Mouse (Mus musculus) regulatory T cell (primary cell): Measurements from ENCODE around the gene Crlf1.

ENCODE experiments used
- in situ Hi-C: fragments of 300-600 bp; cut with MboI, MseI; formaldehyde crosslinking; loops from one replicate; pipeline ENCODE4 v1.15.1; 2025; ENCODE audit warnings: high pct_unique_total_duplicates

Gene Crlf1

GRCm38 (mm10) chr8:70517940-70518643, 25.1 kb downstream of the Crlf1 start:
- in situ Hi-C loops: no loop called here

GRCm38 (mm10) chr8:70519043-70519442, 26.1 kb downstream of the Crlf1 start:
- in situ Hi-C loops: no loop called here

- in situ Hi-C loops: no loop called here
These were observed 26.6 kb downstream of the Crlf1 start for GRCm38 (mm10) chr8:70519606-70520005.

DNA sequence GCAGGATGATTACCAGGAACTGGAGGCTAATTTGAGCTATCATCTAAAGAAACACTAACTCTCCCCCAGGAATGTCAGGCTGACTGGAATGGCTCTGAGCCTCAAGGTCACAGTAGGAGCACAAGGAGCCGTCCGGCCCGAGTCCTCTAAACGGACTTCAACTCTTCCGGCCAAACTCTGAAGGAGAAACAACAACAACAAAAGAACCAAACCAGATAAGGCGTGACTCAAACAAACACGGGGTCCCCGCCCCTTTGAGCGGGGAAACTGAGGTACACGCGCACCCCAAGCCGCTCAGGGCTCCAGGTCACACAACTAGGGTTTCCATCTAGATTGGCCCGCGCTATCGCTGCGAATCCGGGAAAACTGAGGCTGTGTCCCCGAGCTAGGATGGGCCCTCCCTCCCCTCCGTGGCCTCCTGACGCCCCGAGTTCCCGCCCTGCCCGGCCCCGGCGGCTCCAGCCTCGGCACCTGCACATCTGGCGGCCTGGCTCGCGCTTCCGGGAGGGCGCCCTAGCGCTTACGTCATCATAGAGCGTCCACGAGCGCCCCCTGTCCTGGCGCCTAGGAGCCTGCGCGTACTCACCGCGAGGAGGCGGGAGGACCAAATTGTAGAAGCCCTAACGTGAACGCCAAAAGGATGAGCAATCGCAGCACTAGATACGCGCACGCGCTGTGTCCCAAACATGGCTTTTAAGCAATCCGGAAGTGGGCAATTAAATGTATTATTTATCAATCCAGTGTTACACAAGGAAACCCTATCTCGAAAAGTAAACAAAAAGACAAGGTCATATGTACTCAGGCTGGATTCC, 29.8 kb downstream of the Crlf1 start:
- in situ Hi-C loops: no loop called here

GRCm38 (mm10) chr8:70527111-70527511, 34.2 kb downstream of the Crlf1 start:
- in situ Hi-C loops: no loop called here

- in situ Hi-C loops: no loop called here
These were observed 34.7 kb downstream of the Crlf1 start, which contains the start of the genes Fkbp8 and Kxd1 for GRCm38 (mm10) chr8:70527512-70528181. TSS of gene Fkbp8 (plus strand) at chr8:70527724. TSS of gene Kxd1 (minus strand) at chr8:70527956.

- in situ Hi-C loops: no loop called here
These were observed 35.3 kb downstream of the Crlf1 start for GRCm38 (mm10) chr8:70528182-70528797.

- in situ Hi-C loops: no loop called here
These were observed 36.3 kb downstream of the Crlf1 start for GRCm38 (mm10) chr8:70529299-70529698.

DNA sequence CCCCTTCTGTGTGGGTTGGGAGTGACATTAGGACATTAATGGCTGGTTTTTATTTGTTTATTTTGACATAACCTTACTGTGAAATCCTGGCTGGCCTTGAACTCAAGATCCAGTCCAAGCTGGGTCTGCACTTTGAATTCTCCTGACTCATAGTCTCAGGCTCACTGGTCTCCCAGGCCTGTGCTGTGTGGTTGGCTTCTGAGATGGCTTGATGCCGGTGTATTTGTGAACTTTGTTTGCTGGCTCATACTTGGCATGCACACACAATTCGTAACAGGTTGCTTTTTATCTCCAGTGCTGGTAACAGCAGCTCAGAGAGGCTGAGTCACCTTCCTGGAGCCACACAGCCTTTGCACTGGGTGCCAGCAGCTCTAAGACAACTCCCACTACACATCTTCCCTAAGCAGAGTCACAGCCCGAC, 36.8 kb downstream of the Crlf1 start:
- in situ Hi-C loops: no loop called here

- in situ Hi-C loops: no loop called here
These were observed 37.4 kb downstream of the Crlf1 start for GRCm38 (mm10) chr8:70530314-70530713.

- in situ Hi-C loops: no loop called here
These were observed 41.3 kb downstream of the Crlf1 start for GRCm38 (mm10) chr8:70534281-70534680.

DNA sequence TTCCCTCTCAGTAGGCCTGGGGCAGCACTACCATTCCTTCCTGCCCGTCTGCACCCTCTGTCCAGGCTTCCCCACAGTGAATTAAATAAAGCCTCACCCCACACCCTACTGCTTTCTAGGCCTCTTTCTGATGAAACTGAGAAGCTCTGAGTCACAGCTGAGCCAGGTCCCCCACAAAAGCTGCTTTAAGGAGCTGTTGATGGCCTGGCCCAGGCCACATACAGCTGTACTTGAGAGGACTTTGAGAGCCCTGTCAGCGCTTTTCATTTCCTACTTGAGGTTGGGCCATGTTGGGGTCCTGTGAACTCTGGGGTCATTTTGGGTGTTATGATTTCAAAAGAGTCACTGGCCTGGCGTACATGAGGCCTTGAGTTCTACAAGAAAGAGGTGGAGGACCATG, 42.3 kb downstream of the Crlf1 start:
- in situ Hi-C loops: no loop called here

DNA sequence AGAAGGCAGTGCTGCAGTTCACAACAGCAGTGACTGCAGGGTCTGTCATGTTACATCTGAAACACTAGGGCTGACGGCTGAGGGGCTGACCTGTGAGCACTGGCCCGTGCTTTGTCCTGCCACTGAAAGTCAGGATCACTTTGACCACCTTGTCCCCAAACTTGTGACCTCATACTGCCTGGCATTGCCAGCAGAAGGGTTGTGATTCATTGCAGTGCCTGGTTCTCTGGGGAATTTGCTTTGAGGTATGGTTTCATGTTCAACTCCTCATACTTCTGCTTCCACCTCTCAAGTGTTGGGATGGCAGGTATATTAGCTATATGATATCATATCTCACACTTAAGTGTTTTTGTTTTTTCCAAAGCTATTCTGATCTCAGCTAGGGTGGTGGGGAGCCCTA, 42.7 kb downstream of the Crlf1 start:
- in situ Hi-C loops: no loop called here

- in situ Hi-C loops: no loop called here
These were observed 45.1 kb downstream of the Crlf1 start for GRCm38 (mm10) chr8:70538024-70538579.

DNA sequence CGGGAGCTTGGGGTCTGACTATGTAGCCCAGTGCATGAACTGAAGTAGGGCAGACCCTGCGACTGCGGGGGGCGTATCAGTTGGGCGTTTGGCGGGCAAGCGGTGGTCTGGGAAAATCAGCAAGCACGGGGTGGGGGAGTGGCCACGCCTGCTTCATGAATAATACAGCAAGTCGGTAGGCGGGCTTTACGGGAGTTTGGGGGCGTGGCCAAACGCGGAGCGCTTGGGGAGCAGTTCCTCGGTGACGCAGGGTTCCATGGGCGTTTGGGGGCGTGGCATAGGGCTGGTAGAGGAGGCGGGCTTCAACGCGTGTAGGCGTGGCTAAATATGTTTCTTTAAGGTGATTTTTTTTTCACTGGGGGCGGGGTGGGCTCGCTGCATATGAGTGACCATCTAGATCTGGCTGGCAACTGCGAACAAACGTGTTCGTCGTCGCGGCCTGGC, 45.7 kb downstream of the Crlf1 start:
- in situ Hi-C loops: no loop called here

DNA sequence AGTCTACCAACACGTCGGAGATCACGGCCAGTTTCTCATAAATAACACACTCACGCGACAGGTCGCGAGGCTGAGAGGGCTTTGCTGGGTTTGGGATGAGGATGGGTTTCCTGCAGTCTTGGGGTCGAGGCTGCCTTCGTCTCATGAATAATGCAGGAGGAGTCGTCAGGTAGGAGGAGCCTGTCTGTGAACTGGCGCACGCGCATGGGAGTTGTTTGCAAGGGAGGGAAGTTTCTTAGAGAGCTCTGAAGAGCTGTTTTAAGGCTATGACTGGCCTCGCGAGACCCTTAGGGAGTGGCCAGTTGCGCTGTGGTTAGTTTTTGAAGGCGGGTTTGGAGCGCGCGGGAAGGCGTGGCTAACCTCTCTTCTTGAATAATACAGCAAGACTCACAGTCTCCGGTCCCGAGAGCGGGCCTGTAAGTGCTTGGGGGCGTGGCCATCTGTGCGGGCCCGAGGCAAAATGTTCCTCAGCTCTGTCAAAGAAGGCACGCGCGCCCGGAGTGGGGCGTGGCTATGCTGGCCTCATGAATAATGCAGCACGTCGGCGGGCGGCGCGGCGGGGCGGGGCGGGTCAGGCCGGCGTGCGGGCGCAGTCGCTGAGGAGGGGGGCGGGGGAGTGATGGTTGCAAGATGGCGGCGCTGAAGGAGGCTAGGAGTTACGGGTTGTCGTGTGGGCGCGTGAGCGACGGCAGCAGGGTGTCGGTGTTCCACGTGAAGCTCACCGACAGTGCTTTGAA, 46.3 kb downstream of the Crlf1 start, which contains the start of gene Ell:
TSS of gene Ell (plus strand) at position 381 of the 737 bp plus-strand sequence.
- in situ Hi-C loops: no loop called here

DNA sequence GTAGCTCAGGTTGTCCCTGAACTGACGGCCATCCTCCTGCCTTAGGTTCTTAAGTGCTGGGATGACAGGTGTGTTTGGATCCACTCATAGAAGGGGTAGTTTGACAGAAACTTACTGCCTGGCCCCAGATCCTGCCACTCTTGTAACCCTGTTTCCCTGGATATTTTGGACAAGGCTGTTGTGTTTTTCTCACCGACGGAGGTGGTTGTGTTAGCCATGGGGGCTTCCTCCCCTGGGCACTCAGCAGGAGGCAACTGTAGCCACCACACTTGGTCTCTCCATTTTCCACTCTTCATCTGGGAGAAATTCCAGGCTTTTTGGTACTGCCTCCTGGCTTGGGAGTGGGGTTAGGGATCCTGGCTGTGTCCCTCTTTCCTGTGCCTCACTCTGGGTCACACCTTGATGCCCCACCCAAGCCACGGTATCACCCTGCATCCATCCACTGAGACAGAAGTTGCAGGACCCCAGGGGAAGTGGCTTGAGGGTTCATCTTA, 47.1 kb downstream of the Crlf1 start:
- in situ Hi-C loops: no loop called here

- in situ Hi-C loops: no loop called here
These were observed 47.6 kb downstream of the Crlf1 start for GRCm38 (mm10) chr8:70540507-70541071.

DNA sequence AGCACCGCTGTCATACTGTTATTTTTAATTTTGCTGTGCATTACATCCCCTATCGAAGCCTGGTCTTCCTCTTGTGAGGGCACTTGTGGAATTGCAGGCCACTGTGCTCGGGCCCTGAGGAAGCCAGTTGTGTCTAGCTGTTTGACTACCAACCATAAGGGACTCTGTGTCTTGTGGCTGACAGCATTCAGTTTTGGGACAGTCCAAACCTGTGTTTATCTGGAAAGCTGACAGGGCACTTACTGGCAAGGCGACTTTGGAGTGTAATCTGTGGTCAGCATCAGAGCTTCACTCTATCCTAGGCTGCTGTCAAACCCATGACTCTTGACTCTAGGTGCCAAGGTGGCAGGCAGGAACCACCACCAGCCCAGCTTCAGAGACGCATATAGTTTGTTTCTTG, 48.1 kb downstream of the Crlf1 start:
- in situ Hi-C loops: no loop called here

- in situ Hi-C loops: no loop called here
These were observed 51.3 kb downstream of the Crlf1 start for GRCm38 (mm10) chr8:70544200-70544687.
